Mouse (Mus musculus) cerebellum, adult 11 months (tissue): Measurements from ENCODE around the gene Hyal2.
"Not testable (repeated sequence)": the region's sequence is repeated elsewhere in the genome, so short reads cannot be mapped to it uniquely, and the experiment has no call there.

Experiments used
- DNase-seq: peaks from one replicate; pipeline ENCODE4 v3.0.0; 2022

Gene Hyal2

DNA sequence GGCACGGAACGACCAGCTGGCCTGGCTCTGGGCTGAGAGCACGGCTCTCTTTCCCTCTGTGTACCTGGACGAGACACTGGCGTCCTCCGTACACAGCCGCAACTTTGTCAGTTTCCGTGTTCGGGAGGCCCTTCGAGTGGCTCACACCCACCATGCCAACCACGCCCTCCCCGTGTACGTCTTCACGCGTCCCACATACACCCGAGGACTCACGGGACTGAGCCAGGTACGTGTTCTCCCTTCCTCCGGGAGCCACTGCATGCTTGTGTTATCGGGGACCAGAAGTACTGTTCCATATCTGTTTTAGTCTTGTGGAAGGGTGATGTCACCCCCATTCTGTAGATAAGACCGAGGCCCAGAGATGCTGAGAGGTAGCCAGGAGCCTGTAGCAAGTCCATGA lies 3.1 kb downstream of the Hyal2 start:
- no peak for DNase-seq

DNA sequence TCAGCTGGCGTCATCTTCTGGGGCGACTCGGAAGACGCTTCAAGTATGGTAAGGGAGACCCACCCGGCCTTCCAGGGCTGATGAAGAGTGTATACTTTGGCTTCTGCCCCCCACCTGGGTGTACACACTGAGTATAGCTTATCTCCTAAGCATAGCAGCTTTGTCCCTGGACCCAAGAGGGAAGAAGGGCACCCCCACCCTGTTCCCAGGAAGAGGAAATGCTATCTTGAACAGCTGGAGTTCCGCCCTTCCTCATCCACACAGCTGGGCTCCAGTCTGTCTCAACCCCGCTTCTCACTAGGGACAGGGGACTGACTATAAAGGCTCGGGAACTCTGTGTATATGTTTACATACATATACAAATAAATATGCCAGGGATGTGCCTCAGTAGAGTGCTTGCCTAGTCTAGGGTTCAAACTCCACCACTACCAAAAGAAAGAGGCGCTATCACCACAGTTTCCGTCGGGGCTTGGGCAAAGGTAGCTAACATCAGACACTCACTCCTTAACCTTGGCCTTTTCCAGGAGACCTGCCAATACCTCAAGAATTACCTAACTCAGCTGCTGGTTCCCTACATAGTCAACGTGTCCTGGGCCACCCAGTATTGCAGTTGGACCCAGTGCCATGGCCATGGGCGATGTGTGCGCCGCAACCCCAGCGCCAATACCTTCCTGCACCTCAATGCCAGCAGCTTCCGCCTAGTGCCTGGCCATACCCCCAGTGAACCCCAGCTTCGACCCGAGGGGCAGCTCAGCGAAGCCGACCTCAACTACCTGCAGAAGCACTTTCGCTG lies 4.0 kb downstream of the Hyal2 start:
- no peak for DNase-seq

DNA sequence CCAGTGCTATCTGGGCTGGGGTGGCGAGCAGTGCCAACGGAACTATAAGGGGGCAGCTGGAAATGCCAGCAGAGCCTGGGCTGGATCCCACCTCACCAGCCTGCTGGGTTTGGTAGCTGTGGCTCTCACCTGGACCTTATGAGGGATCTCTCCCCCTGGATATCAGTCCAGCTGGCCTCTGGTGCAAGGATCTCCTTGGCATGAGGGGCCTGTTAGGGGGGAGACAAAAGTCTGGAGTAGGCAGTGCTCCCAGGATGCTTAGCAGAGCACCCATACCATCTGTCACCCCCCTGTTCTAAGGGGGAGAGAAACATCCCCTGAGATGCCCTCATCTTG lies 4.5 kb downstream of the Hyal2 start:
- no peak for DNase-seq

DNA sequence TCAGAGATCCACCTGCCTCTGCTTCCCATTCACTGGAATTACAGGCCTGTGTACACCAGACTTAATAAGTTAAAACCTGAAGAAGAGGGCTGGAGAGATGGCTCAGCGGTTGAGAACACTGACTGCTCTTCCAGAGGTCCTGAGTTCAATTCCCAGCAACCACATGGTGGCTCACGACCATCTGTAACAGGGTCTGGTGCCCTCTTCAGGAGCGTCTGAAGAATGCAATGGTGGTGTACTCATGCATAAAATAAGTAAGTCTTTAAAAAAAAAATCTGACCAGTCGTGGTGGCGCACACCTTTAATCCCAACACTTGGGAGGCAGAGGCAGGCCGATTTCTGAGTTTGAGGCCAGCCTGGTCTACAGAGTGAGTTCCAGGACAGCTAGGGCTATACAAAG lies 6.0 kb downstream of the Hyal2 start:
- DNase-seq, result not testable (repeated sequence)

DNA sequence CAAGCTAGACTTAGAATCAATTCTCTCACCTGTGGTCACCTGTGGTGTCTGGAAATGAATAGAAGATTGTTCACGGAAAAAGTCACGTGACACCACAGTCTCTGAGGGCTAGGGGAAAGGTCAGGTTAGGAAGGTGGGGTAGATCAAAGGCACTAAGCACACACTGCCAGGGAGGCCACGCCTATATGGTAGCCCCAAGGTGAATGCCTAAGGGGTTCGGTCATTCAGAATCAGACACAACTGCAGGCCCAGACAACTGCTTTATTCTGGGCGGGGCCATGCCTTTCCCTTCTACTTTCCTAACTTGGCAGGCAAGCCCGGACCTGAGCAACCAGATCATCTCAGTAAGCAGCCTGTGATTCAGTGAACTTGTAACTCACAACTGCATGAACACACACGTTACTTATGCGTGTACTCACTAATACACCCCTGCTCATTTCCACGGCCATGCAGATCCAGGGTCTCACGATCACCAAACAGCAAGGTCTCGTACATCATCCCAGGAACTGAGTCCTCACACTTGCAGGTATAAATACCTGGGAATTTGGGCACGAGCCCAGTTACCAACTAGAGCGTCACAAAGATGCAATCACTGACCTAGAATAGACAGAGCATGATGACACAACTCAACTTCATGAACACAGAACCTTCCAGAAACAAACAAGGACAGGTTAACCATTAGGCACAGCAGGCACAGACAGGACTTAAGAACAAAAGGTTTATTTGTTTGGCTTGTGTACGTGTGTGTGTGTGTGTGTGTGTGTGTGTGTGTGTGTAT lies 8.0 kb downstream of the Hyal2 start:
- DNase-seq, result no peak

DNA sequence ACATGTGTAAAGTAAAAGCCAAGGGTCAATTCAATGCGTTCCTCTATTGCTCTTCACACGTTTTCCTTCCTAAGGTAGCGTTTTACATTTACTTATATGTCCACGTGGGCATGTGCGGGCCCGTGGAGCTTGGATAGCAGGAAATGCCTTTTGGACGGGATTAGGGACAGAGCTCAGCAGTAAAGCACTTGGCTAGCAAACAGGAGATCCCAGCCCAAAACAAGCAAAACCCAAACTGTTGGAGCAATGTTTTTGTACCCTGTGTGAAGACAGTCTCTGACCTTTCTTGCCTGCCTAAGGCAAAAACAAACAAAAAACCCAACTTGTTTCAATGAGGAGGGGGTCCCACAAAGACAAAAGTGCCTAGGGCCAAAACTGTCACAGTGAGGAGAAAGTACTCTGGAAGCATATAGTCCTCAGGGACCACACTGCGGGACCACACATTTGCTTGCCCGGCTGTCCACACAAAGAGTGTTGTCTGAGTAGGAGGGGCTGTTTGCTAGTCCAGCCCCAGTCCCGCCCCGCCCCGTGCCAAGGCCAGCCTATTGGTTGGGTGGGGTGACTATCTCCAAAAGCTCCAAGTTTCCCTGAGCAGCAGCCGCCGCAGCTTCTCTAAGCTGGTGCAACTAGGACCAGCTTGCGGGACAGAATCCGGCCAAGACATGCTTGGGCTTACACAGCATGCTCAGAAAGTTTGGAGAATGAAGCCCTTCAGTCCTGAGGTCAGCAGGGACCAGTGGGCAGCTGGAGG lies 8.8 kb downstream of the Hyal2 start, which contains the start of gene Hyal1:
TSS of gene Hyal1 (plus strand) at position 571 of the 751 bp plus-strand sequence.
- no peak for DNase-seq

DNA sequence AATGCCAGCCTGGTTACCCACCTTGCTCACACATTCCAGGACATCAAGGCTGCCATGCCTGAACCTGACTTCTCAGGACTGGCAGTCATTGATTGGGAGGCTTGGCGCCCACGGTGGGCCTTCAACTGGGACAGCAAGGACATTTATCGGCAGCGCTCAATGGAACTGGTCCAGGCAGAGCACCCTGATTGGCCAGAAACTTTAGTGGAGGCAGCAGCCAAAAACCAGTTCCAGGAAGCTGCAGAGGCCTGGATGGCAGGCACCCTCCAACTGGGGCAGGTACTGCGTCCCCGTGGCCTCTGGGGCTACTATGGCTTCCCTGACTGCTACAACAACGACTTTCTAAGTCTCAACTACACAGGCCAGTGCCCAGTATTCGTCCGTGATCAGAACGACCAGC lies 10.1 kb downstream of the Hyal2 start:
- no peak for DNase-seq

DNA sequence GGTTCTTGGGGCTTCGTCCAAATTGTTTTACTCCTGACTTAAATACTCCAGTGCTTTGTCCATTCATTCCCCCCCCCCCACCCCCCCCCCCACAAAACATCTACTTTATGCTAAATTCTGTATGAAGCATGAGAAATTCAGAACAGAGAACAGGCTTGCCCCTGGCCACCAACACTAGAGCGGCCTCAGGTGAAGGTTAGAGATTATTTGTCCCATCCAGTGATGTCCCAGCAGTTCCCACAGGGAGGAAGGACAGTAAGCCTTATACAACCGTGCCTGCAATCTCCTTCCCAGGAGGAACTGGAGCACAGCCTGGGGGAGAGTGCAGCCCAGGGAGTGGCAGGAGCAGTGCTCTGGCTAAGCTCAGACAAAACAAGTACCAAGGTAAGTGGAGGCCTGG lies 10.8 kb downstream of the Hyal2 start, which contains the start of gene Naa80:
TSS of gene Naa80 (plus strand) at position 301 of the 400 bp plus-strand sequence.
- DNase-seq, result no peak

DNA sequence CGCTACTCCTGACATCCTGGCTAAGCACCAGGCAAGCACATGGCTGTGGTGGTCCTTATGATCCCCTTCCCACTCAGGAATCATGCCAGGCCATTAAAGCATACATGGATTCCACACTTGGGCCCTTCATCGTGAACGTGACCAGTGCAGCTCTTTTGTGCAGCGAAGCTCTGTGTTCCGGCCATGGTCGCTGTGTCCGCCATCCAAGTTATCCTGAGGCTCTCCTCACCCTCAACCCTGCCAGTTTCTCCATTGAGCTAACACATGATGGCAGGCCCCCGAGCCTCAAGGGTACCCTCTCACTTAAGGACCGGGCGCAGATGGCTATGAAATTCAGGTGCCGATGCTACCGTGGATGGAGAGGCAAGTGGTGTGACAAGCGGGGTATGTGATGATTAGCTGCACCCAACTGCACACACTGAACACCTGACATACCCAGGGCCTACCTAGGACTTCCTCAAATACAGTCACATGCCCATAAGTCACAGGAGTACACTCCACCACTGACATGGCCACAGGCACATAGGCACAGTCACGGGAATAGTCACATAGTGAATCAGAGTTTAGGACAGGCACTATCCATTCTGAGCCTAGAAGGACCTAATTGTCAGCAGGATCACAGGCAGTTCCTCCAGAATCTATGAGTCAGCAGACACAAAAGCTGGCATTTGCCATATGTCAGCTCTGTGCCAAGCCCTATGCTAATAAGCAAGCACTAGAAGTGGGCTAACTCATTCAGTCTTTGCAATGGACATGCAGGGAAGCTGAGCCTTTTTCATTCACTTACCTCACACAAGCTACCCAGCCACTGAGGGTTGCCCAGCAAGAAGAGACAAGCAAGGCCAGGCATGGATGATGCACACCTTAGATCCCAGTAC lies 11.5 kb downstream of the Hyal2 start:
- no peak for DNase-seq

DNA sequence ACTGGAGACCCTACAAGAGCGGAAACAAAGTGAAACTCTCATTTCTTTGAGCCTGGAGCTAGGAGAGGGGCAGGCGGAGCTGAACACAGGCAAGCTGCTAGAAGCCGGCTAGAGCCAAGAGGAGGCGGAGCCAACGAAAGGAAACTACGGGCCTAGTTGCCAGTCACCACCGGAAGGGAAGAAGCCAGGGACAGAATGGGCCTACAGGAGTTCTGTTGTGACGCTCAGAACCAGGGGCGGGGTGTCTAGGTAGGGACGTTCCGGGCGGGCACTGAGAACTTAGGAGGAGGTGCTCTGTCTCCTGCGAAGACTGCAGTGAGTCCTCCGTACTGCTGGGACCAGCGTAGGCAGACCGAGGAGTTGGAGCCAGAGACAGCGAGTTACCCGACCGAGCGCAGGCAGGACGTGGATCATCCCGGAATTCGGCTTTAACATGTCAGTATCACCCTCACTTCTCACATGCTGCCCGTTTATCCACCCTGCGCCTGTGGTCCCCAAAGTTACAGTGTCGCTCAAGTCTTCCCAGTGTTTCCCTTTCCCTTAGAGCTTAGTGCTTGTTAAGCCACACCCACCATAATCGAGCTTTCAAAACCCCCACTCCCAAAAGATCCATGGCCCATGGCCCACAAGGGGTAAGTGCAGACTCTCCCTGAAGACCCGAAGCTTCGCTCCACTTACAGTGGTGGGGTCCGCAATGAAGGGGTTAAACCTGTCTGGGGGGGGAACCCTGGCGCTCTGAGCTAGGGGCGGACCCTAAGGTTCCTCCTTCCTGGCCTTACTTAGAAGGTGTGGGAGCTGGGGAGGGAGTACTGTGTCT lies 13.0 kb downstream of the Hyal2 start, which contains the start of gene Hyal3:
TSS of gene Hyal3 (plus strand) at position 318 of the 817 bp plus-strand sequence.
- DNase-seq, result peak; percentile 81

DNA sequence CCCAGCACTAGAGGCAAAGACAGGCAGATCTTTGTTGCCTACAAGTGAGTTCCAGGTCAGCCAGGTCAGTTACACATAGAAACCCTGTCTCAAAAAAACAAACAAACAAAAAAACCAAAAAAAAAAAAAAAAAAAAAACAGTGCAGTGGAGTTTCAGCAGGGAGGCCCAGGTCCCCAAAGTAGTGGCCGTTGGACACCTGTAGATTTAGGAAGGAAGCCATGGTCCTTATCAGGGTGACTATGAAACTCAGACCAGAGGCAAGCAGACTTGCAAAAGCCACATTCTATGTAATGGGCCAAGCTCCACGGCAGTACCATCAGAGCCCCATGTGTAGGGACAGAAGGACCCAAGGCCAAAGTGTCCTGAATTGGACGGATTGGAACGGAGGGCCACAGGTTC lies 13.8 kb downstream of the Hyal2 start:
- no peak for DNase-seq

DNA sequence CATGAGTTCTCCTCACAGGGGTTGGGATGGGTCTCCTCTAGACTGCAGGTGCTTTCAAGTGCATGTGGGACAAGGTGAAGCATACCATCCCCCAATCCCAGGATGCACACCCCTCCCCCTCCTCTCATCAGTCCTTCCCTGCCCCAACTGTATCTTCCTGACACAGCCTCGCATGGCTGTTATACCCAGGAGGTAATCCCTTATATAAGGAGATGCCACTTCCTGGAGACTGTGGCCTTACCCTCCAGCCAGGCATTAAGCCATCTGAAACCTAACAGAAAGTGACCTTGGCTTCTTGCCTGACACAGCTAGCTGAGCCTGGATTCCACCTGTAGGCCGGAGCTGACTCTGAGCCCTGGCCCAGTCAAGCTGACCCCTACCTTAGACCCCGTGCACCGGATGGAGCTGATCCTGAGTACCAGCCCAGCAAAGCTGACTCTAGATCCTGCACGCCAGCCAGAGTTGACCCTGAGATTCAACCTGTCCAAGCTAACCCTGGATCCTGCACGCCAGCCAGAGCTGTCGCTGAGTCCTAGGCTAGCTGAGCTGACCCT lies 14.8 kb downstream of the Hyal2 start:
- DNase-seq, result no peak

DNA sequence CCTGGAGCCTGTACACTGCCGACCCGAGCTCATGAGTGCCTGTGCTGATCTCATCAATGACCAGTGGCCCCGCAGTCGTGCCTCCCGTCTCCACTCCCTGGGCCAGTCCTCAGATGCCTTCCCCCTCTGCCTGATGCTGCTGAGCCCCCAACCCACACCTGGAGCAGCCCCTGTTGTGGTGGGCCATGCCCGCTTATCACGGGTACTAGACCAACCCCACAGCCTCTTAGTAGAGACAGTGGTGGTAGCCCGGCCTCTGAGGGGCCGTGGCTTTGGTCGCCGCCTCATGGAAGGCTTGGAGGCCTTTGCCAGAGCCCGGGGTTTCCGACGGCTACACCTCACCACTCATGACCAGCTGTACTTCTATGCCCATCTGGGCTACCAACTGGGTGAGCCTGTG lies 15.4 kb downstream of the Hyal2 start:
- no peak for DNase-seq

DNA sequence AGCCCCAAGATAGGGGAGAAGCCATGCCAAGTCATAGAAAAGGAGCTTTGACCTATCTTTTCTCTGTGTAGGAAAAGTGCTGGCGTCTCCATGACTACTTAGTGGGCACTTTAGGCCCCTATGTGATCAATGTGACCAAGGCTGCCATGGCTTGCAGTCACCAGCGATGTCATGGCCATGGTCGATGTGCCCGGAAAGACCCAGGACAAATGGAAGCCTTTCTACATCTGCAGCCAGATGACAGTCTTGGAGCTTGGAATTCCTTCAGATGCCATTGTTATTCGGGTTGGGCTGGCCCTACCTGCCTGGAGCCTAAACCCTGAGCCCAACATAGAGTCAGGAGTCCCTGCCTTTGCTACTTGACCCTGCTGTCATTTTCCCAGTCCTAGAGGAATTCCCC lies 18.8 kb downstream of the Hyal2 start:
- no peak for DNase-seq

DNA sequence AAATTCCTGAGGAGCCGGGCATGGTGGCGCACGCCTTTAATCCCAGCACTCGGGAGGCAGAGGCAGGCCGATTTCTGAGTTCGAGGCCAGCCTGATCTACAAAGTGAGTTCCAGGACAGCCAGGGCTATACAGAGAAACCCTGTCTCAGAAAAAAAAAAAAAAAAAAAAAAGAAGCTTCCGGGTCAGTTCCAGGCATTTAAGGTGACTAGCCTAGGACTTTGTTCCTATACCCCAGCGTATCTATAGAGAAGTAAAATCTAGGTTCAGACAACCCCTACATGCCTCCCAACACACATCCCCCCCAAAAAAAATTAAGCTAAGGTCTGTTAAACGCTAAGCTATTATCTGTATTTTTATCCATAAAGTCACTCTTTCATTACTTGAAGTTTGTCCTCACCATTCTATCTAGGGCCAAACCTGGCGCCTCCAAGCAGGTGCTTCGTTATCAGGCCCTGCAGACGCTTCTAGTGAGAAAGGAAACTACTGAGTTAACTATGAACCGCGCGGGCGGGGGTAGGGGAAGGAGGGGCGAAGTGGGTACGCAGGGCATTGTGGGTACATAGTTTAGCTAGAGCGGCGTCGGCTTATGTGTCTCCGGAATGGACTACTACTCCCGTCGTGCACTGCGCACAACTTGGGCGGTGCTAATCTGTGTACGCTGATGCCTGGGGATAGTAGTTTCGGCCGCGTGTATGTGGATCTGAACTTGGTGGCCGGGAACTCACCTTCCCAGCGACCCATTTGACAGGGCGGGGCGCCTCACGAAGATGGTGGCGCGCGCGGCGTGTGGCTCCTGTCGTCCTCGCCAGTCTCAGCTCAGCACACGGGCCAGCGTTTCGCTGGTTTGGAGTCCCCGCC lies 19.5 kb downstream of the Hyal2 start, which contains the start of gene Ifrd2:
TSS of gene Ifrd2 (plus strand) at position 669 of the 859 bp plus-strand sequence.
- DNase-seq, result peak; percentile 96

DNA sequence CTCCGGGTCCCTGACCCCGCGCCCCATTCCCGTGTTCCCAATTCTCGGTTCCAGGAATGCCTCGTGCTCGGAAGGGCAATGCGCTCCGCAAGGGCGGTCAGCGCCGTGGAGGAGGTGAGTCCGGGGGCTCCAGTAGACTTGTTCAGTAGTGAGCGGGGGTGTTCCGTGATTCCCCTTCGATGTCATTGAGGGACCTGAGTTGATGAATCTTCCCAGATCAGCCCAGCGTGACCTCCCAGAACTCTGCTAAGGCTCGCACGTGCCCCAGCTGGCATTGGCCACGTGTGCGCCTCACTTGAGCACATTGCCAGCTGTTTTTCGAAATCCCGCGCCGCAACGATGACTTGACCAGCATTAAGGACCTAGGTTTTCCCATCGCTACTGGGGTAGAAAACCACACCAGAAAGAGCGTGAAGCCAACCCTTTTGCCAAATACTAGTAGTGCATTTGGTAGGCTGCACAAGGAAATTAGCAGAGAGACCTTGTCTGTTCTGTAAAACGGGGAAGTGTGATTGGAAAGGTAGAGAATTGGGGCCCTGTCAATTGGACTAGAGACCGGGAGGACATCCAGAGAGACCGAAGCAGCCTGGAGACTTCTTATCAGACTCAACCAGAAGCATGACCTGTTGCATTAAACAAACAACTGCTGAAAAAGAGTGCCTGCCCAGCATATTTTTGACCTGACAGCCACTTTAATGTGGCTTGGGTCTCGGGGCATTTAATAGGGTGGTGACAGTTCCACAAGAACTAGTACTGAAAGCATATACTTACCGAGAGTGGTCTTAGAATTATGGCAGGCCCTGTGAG lies 20.3 kb downstream of the Hyal2 start:
- peak; percentile 61 for DNase-seq

DNA sequence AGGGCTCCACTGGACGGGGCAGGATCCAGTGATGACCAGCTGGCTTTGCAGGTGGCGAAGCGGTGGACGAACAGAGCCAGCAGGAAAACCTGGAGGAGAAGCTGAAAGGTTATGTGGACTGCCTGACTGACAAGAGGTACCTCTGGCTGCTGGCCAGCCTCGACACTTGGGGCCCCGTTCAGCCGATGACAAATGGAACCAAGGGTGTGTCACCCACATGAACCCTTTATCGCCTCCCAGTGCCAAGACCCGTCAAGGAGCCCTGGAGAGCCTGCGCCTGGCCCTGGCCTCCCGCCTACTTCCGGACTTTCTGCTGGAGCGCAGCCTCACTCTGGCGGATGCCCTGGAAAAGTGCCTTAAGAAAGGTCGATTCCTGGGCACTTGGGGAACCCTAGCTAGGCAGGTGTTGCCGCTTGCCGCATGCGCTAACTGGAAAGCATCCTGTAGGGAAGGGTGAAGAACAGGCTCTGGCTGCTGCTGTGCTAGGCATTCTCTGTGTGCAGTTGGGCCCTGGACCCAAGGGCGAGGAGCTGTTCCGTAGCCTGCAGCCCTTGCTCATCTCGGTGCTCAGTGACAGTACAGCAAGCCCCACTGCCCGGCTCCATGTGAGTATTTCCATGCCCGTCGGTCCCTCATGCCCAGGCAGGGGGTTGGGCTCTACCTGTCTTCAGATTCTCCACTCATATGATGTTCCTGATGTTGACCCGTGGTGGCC lies 22.5 kb downstream of the Hyal2 start:
- no peak for DNase-seq

DNA sequence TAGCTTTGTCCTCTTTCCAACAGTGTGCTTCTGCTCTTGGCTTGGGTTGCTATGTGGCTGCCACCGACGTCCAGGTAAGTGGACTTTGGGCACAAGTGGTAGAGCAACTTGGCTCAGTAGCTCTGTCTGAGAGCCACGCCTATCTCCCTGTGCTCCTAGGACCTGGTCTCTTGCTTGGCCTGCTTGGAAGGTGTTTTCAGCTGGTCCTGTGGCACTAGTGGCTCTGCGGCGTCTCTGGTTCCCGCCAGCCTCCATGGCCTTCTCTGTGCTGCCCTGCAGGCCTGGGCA lies 23.0 kb downstream of the Hyal2 start:
- DNase-seq, result no peak
